Mouse (Mus musculus): ENCODE measurements at regions not wholly inside any gene's neighbourhood (a gene's known extent, or its start where the extent isn't known, plus 50 kb on each side); places are given as distances from the start of the nearest gene placed in this dataset.

- Histone ChIP-seq H3K36me3 (ENCODE audit: control insufficient read depth, insufficient read depth) (no peaks in the 10 kb centered on the region), H3K27me3 (ENCODE audit: control insufficient read depth, insufficient read depth, insufficient read length) (no peaks in the 10 kb centered on the region), H3ac (ENCODE audit: control insufficient read depth, insufficient read length) (no peak overlapping the region), H3K4me2 (ENCODE audit: low read depth) (peak overlapping the region; percentile 93), H3K4me3 (peak overlapping the region; percentile 21), H3K79me2 (ENCODE audit: control insufficient read depth, insufficient read depth) (no peaks in the 10 kb centered on the region)
- no peak for TF ChIP-seq USF1 (IDR thresholded peaks at IDR 0.05; ENCODE audit: low read depth)
- no peak for TF ChIP-seq TCF12 (IDR thresholded peaks at IDR 0.05; ENCODE audit: insufficient read depth, poor library complexity, severe bottlenecking)
- no peak for TF ChIP-seq E2F4 (IDR thresholded peaks at IDR 0.05; ENCODE audit: insufficient read depth)
- TF ChIP-seq MAX (IDR thresholded peaks at IDR 0.05; ENCODE audit: low read depth), result no peak
- no peak for TF ChIP-seq POLR2A (IDR thresholded peaks at IDR 0.05; ENCODE audit: insufficient read length, low read depth)
- no peak for TF ChIP-seq SRF (IDR thresholded peaks at IDR 0.05; ENCODE audit: control insufficient read depth, insufficient read length, low read depth)
- peak in 2 of 3 experiments; percentile 69 to 88 for TF ChIP-seq MYOG (IDR thresholded peaks at IDR 0.05; ENCODE audit: control insufficient read depth in 1 of 3, insufficient read depth in 1 of 3, insufficient read length in 2 of 3, low read depth in 2 of 3)
- TF ChIP-seq TCF3 (IDR thresholded peaks at IDR 0.05; ENCODE audit: insufficient read length, low read depth), result no peak
- TF ChIP-seq POLR2AphosphoS2 (IDR thresholded peaks at IDR 0.05; ENCODE audit: insufficient read length, low read depth), result no peak
- TF ChIP-seq REST (IDR thresholded peaks at IDR 0.05; ENCODE audit: insufficient read depth, insufficient read length), result no peak
- TF ChIP-seq CEBPB (IDR thresholded peaks at IDR 0.05; ENCODE audit: insufficient read depth, poor library complexity, severe bottlenecking), result no peak
- TF ChIP-seq MYOD1 (IDR thresholded peaks at IDR 0.05; ENCODE audit: control insufficient read depth in 1 of 3, insufficient read length in 2 of 3, low read depth in 2 of 3), result peak in 2 of 3 experiments; percentile 72 to 92
Observed at GRCm38 (mm10) chr4:31642161-31642560, 321.7 kb upstream of the Map3k7 start.

DNA sequence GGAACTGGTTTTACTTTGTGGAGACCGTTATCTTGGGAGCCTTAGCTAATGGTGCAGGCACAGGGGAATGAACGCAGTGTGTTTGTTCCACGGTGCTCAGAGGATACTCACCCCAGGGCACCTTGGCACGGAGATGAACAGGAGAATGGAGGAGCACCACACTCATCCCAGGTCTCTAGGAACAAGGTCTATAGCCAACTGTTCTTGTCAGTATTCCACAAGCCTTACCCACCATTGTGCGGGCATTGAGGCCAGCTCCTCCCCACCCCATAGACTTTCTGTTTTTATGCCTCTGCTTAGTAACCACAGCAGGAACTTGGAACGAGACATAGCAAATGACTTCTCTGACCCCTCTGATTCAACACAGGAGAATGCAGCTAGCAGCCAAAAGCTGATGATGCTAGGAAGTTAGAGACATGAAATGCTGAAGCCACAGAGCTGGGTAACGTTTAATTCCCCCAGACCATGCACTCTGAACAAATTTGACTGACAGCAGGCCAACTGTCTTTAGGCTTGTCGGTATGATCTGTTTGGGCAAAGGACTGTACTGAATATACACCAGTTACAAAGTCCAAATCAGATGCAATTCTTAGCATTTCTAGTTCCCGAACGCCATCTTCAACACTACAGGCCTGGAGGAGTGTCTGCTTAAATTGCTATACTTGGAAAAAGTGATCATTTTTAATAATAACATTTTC is 321.2 kb upstream of the Map3k7 start:
- Histone ChIP-seq H3K4me2 (ENCODE audit: low read depth) (peak overlapping the region; percentile 93), H3ac (ENCODE audit: control insufficient read depth, insufficient read length) (no peak overlapping the region), H3K79me2 (ENCODE audit: control insufficient read depth, insufficient read depth) (no peaks in the 10 kb centered on the region), H3K4me3 (peak overlapping the region; percentile 21), H3K36me3 (ENCODE audit: control insufficient read depth, insufficient read depth) (no peaks in the 10 kb centered on the region), H3K27me3 (ENCODE audit: control insufficient read depth, insufficient read depth, insufficient read length) (no peaks in the 10 kb centered on the region)
- TF ChIP-seq REST (IDR thresholded peaks at IDR 0.05; ENCODE audit: insufficient read depth, insufficient read length) (no peak), MYOD1 (IDR thresholded peaks at IDR 0.05; ENCODE audit: control insufficient read depth in 1 of 3, insufficient read length in 2 of 3, low read depth in 2 of 3) (peak in 2 of 3 experiments; percentile 64 to 68), USF1 (IDR thresholded peaks at IDR 0.05; ENCODE audit: low read depth) (no peak), MAX (IDR thresholded peaks at IDR 0.05; ENCODE audit: low read depth) (no peak)

DNA sequence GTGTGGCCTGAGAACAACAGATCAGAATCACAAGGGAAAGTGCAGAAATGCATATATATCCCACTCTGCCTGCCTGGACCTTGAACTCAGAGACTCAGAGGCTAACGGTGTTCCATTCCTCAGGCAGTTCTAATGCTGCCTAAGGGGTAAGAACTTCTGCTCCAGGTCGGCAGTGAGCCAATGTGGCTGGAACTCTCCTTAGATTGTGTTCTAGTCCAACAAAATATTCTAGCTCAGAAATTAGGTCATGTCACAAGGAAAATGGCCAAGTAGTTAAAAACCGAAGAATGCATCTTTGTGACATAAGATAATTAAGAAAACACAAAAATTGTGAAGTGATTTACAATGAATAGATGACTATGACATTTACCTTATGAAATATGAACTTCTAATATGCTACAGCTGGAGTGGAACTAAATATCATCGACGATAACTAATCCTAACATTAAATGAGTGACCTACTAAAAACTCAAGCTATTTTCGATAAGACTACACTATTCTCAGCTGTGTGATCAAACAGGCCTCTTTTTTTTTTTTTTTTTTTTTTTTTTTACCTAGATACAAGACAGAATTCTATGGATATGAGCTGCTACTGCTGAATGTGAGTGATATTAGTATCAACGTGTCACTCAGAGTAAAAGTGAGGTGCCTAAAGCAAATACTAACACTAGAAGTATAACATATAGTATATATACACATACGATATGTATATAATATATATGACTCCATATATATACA is 315.1 kb upstream of the Map3k7 start:
- Histone ChIP-seq H3K36me3 (ENCODE audit: control insufficient read depth, insufficient read depth) (no peaks in the 10 kb centered on the region), H3K79me2 (ENCODE audit: control insufficient read depth, insufficient read depth) (no peaks in the 10 kb centered on the region), H3K4me3 (no peak overlapping the region), H3K27me3 (ENCODE audit: control insufficient read depth, insufficient read depth, insufficient read length) (no peaks in the 10 kb centered on the region), H3ac (ENCODE audit: control insufficient read depth, insufficient read length) (no peak overlapping the region), H3K4me2 (ENCODE audit: low read depth) (no peak overlapping the region)
- no peak for TF ChIP-seq REST (IDR thresholded peaks at IDR 0.05; ENCODE audit: insufficient read depth, insufficient read length)
- no peak for TF ChIP-seq MAX (IDR thresholded peaks at IDR 0.05; ENCODE audit: low read depth)
- TF ChIP-seq TCF3 (IDR thresholded peaks at IDR 0.05; ENCODE audit: insufficient read length, low read depth), result no peak
- no peak for TF ChIP-seq TCF12 (IDR thresholded peaks at IDR 0.05; ENCODE audit: insufficient read depth, poor library complexity, severe bottlenecking)
- no peak for TF ChIP-seq MYOD1 (IDR thresholded peaks at IDR 0.05; ENCODE audit: control insufficient read depth in 1 of 3, insufficient read length in 2 of 3, low read depth in 2 of 3)
- TF ChIP-seq SRF (IDR thresholded peaks at IDR 0.05; ENCODE audit: control insufficient read depth, insufficient read length, low read depth), result no peak
- no peak for TF ChIP-seq MYOG (IDR thresholded peaks at IDR 0.05; ENCODE audit: control insufficient read depth in 1 of 3, insufficient read depth in 1 of 3, insufficient read length in 2 of 3, low read depth in 2 of 3)
- TF ChIP-seq CEBPB (IDR thresholded peaks at IDR 0.05; ENCODE audit: insufficient read depth, poor library complexity, severe bottlenecking), result no peak
- TF ChIP-seq POLR2A (IDR thresholded peaks at IDR 0.05; ENCODE audit: insufficient read length, low read depth), result no peak
- TF ChIP-seq USF1 (IDR thresholded peaks at IDR 0.05; ENCODE audit: low read depth), result no peak
- TF ChIP-seq E2F4 (IDR thresholded peaks at IDR 0.05; ENCODE audit: insufficient read depth), result no peak
- no peak for TF ChIP-seq POLR2AphosphoS2 (IDR thresholded peaks at IDR 0.05; ENCODE audit: insufficient read length, low read depth)

- Histone ChIP-seq H3K36me3 (ENCODE audit: control insufficient read depth, insufficient read depth) (no peaks in the 10 kb centered on the region), H3ac (ENCODE audit: control insufficient read depth, insufficient read length) (no peak overlapping the region), H3K79me2 (ENCODE audit: control insufficient read depth, insufficient read depth) (no peaks in the 10 kb centered on the region), H3K27me3 (ENCODE audit: control insufficient read depth, insufficient read depth, insufficient read length) (no peaks in the 10 kb centered on the region), H3K4me3 (no peak overlapping the region), H3K4me2 (ENCODE audit: low read depth) (no peak overlapping the region)
- TF ChIP-seq POLR2A (IDR thresholded peaks at IDR 0.05; ENCODE audit: insufficient read length, low read depth), result no peak
- no peak for TF ChIP-seq MYOD1 (IDR thresholded peaks at IDR 0.05; ENCODE audit: control insufficient read depth in 1 of 3, insufficient read length in 2 of 3, low read depth in 2 of 3)
- no peak for TF ChIP-seq POLR2AphosphoS2 (IDR thresholded peaks at IDR 0.05; ENCODE audit: insufficient read length, low read depth)
- TF ChIP-seq MYOG (IDR thresholded peaks at IDR 0.05; ENCODE audit: control insufficient read depth in 1 of 3, insufficient read depth in 1 of 3, insufficient read length in 2 of 3, low read depth in 2 of 3), result no peak
- TF ChIP-seq REST (IDR thresholded peaks at IDR 0.05; ENCODE audit: insufficient read depth, insufficient read length), result no peak
- TF ChIP-seq SRF (IDR thresholded peaks at IDR 0.05; ENCODE audit: control insufficient read depth, insufficient read length, low read depth), result no peak
- TF ChIP-seq CEBPB (IDR thresholded peaks at IDR 0.05; ENCODE audit: insufficient read depth, poor library complexity, severe bottlenecking), result no peak
- TF ChIP-seq TCF3 (IDR thresholded peaks at IDR 0.05; ENCODE audit: insufficient read length, low read depth), result no peak
- no peak for TF ChIP-seq MAX (IDR thresholded peaks at IDR 0.05; ENCODE audit: low read depth)
- no peak for TF ChIP-seq E2F4 (IDR thresholded peaks at IDR 0.05; ENCODE audit: insufficient read depth)
- no peak for TF ChIP-seq USF1 (IDR thresholded peaks at IDR 0.05; ENCODE audit: low read depth)
- TF ChIP-seq TCF12 (IDR thresholded peaks at IDR 0.05; ENCODE audit: insufficient read depth, poor library complexity, severe bottlenecking), result no peak
Observed at GRCm38 (mm10) chr4:31655364-31656106, 308.4 kb upstream of the Map3k7 start.
